Mouse (Mus musculus) CH12.LX (cell line): ENCODE measurements around the gene Lrp6. TPM values are rescaled to one million over a fixed set of nuclear protein-coding genes. Genes with fewer than 3 reads are reported as not detected.

ENCODE experiments used
- DNase-seq: peaks from one replicate; pipeline ENCODE4 v3.0.0-alpha.2; 2013; ENCODE audit errors: extremely low read depth
- H3K27ac ChIP-seq: 2 replicates; pipeline ENCODE4 v1.5.1; 2012; ENCODE audit warnings: low read depth, mild to moderate bottlenecking, control low read depth, moderate library complexity; ENCODE audit not compliant: insufficient read depth
- H3K27me3 ChIP-seq: replicated peaks from 2 replicates; pipeline ENCODE3; 2012; ENCODE audit warnings: inconsistent platforms
- H3K36me3 ChIP-seq, 2 experiments: replicated peaks in 1 of 2; 2 replicates each; pipeline versions ENCODE3 to v1.6.1; 2012; ENCODE audit warnings: inconsistent platforms in 1 of 2, low read length in 1 of 2, mild to moderate bottlenecking in 1 of 2, mixed read lengths in 1 of 2, moderate library complexity in 1 of 2; ENCODE audit not compliant: control insufficient read depth in 1 of 2, insufficient read depth in 1 of 2
- H3K4me1 ChIP-seq, 2 experiments: 2 replicates each; pipeline ENCODE4 v1.6.1; 2012; ENCODE audit warnings: inconsistent platforms in 1 of 2, moderate library complexity in 1 of 2; ENCODE audit not compliant: insufficient read depth in 2 of 2, control insufficient read depth in 1 of 2
- H3K4me2 ChIP-seq: 2 replicates; pipeline ENCODE4 v1.6.1; 2012; ENCODE audit warnings: low read depth, mild to moderate bottlenecking, control low read depth; ENCODE audit not compliant: poor library complexity, insufficient read depth, severe bottlenecking
- H3K4me3 ChIP-seq, 3 experiments: fragments of 150-350 bp in 1 of 3; sonication (generic) in 1 of 3; replicated peaks in 1 of 3; 2 replicates each; pipeline versions ENCODE3 to v1.5.1; 2011 to 2012; ENCODE audit warnings: low read depth in 2 of 3, low read length in 2 of 3, mild to moderate bottlenecking in 2 of 3, moderate library complexity in 2 of 3, control low read depth in 1 of 3, improper control_type of control experiment in 1 of 3, inconsistent platforms in 1 of 3, mixed read lengths in 1 of 3; ENCODE audit not compliant: poor library complexity in 1 of 3
- H3K79me2 ChIP-seq: replicated peaks from 2 replicates; pipeline ENCODE4 v1.6.1; 2012; ENCODE audit warnings: mild to moderate bottlenecking, moderate library complexity; ENCODE audit not compliant: control insufficient read depth, poor library complexity, insufficient read depth, severe bottlenecking; ENCODE audit errors: extremely low read depth
- H3K9ac ChIP-seq: 2 replicates; pipeline ENCODE4 v1.6.1; 2012; ENCODE audit warnings: low read depth, mild to moderate bottlenecking, control low read depth, moderate library complexity; ENCODE audit not compliant: insufficient read depth
- H3K9me3 ChIP-seq: replicated peaks from 2 replicates; pipeline ENCODE3; 2012; ENCODE audit warnings: low read length, inconsistent platforms, mixed read lengths
- BHLHE40 ChIP-seq: IDR thresholded peaks from 2 replicates; pipeline ENCODE4 v1.6.1; 2011; ENCODE audit warnings: mild to moderate bottlenecking, low read depth, low read length, improper control_type of control experiment
- CHD2 ChIP-seq: IDR thresholded peaks from 2 replicates; pipeline ENCODE4 v1.6.1; 2011; ENCODE audit warnings: low read length, improper control_type of control experiment
- ELF1 ChIP-seq: IDR thresholded peaks from 2 replicates; pipeline ENCODE4 v1.6.1; 2014; ENCODE audit warnings: low read depth, mild to moderate bottlenecking, inconsistent platforms, low read length, improper control_type of control experiment
- EP300 ChIP-seq: IDR thresholded peaks from 2 replicates; pipeline ENCODE4 v1.6.1; 2011; ENCODE audit warnings: low read length, improper control_type of control experiment
- ETS1 ChIP-seq: conservative IDR thresholded peaks from 2 replicates; pipeline ENCODE4 v1.6.1; 2012; ENCODE audit warnings: low read depth, mild to moderate bottlenecking, inconsistent platforms, low read length, improper control_type of control experiment, moderate library complexity
- GABPA ChIP-seq: IDR thresholded peaks from 2 replicates; pipeline ENCODE4 v1.6.1; 2012; ENCODE audit warnings: low read depth, low read length, improper control_type of control experiment, inconsistent platforms; ENCODE audit not compliant: insufficient replicate concordance
- HCFC1 ChIP-seq: IDR thresholded peaks from 2 replicates; pipeline ENCODE4 v1.6.1; 2012; ENCODE audit warnings: low read depth, mild to moderate bottlenecking, inconsistent platforms, low read length, improper control_type of control experiment
- IRF4 ChIP-seq: IDR thresholded peaks from 2 replicates; pipeline ENCODE4 v1.6.1; 2014; ENCODE audit warnings: low read depth, mild to moderate bottlenecking, inconsistent platforms, low read length, improper control_type of control experiment
- JUND ChIP-seq: conservative IDR thresholded peaks from 2 replicates; pipeline ENCODE4 v1.6.1; 2011; ENCODE audit warnings: low read depth, low read length, improper control_type of control experiment
- KAT2A ChIP-seq: IDR thresholded peaks from 2 replicates; pipeline ENCODE4 v1.6.1; 2012; ENCODE audit warnings: low read length, improper control_type of control experiment, inconsistent platforms; ENCODE audit not compliant: insufficient replicate concordance
- MAFK ChIP-seq: IDR thresholded peaks from 2 replicates; pipeline ENCODE4 v1.6.1; 2011; ENCODE audit warnings: low read length, improper control_type of control experiment; ENCODE audit not compliant: insufficient replicate concordance
- MAX ChIP-seq: IDR thresholded peaks from 2 replicates; pipeline ENCODE4 v1.6.1; 2011; ENCODE audit warnings: low read length, improper control_type of control experiment
- MEF2A ChIP-seq: IDR thresholded peaks from 2 replicates; pipeline ENCODE4 v1.6.1; 2014; ENCODE audit warnings: low read depth, mild to moderate bottlenecking, inconsistent platforms, low read length, improper control_type of control experiment, borderline replicate concordance
- MXI1 ChIP-seq: IDR thresholded peaks from 2 replicates; pipeline ENCODE4 v1.6.1; 2011; ENCODE audit warnings: mild to moderate bottlenecking, low read depth, low read length, improper control_type of control experiment
- NELFE ChIP-seq: IDR thresholded peaks from 2 replicates; pipeline ENCODE4 v1.6.1; 2011; ENCODE audit warnings: low read depth, low read length, improper control_type of control experiment
- POLR2A ChIP-seq: IDR thresholded peaks from 2 replicates; pipeline ENCODE4 v1.6.1; 2011; ENCODE audit warnings: low read depth, mild to moderate bottlenecking, improper control_type of control experiment, low read length
- POLR2AphosphoS2 ChIP-seq: IDR thresholded peaks from 2 replicates; pipeline ENCODE4 v1.6.1; 2011; ENCODE audit warnings: low read depth, low read length, improper control_type of control experiment
- RCOR1 ChIP-seq: conservative IDR thresholded peaks from 2 replicates; pipeline ENCODE4 v1.6.1; 2012; ENCODE audit warnings: low read depth, mild to moderate bottlenecking, inconsistent platforms, low read length, improper control_type of control experiment
- TBP ChIP-seq: conservative IDR thresholded peaks from 2 replicates; pipeline ENCODE4 v1.6.1; 2011; ENCODE audit warnings: low read depth, low read length, improper control_type of control experiment
- UBTF ChIP-seq: IDR thresholded peaks from 2 replicates; pipeline ENCODE4 v1.6.1; 2012; ENCODE audit warnings: low read depth, mild to moderate bottlenecking, inconsistent platforms, low read length, improper control_type of control experiment, moderate library complexity
- USF2 ChIP-seq: conservative IDR thresholded peaks from 2 replicates; pipeline ENCODE4 v1.6.1; 2011; ENCODE audit warnings: low read depth, low read length, improper control_type of control experiment
- ZC3H11A ChIP-seq: IDR thresholded peaks from 2 replicates; pipeline ENCODE4 v1.6.1; 2012; ENCODE audit warnings: low read depth, mild to moderate bottlenecking, inconsistent platforms, low read length, improper control_type of control experiment
- ZMIZ1 ChIP-seq: IDR thresholded peaks from 2 replicates; pipeline ENCODE4 v1.6.1; 2012; ENCODE audit warnings: low read depth, mild to moderate bottlenecking, inconsistent platforms, low read length, improper control_type of control experiment
- dilution Hi-C: fragments of 300-500 bp; cut with MboI; formaldehyde crosslinking; loops from 2 replicates; pipeline ENCODE4 v1.14.3; 2020; ENCODE audit warnings: low sequenced_read_pairs; ENCODE audit not compliant: extremely low pct_unique_long_range_greater_than_20kb, extremely low pct_ligation_motif_present
- in situ Hi-C: fragments of 300-500 bp; cut with MboI; formaldehyde crosslinking; loops from 3 replicates; pipeline ENCODE4 v1.14.3; 2019; ENCODE audit warnings: low sequenced_read_pairs, low pct_ligation_motif_present, low pct_unique_long_range_greater_than_20kb, mixed read lengths
- polyA plus RNA-seq: library from polyadenylated mRNA; unstranded; fragments of >175 nt; gene quantifications from 2 replicates; pipeline ENCODE4 v1.2.1, GENCODE M21; 2012; ENCODE audit warnings: low read depth; ENCODE audit not compliant: insufficient read length
- total RNA-seq, 2 experiments: library from RNA; depleted of rRNA; stranded (reverse); fragments of 300-350 nt in 1 of 2; fragments of >200 nt in 1 of 2; gene quantifications; 2 replicates each; pipeline ENCODE4 v1.2.3; 2012 to 2014

Lrp6 gene
- total and polyA plus RNA-seq, 3 experiments = 12.4 to 15.6 (median 13.3) TPM

GRCm38 (mm10) chr6:134544093-134544492 is 22.7 kb downstream of the Lrp6 start (continued):
- 0 out of 2 replicates have a peak, but pooled peaks have one; percentile 25 for TF ChIP-seq ETS1
- TF ChIP-seq JUND = no peak; the same call in 1 of the 2 replicates
- TF ChIP-seq IRF4 = peak; percentile 81; the same call in 1 of the 2 replicates
- no peak for TF ChIP-seq MEF2A
- TF ChIP-seq ELF1 = no peak
- TF ChIP-seq ZC3H11A = no peak

- TF ChIP-seq MXI1 (no peak), ETS1 (no peak), NELFE (no peak), EP300 (no peak), KAT2A (no peak), USF2 (no peak), POLR2A (no peak), ZC3H11A (no peak), MAFK (no peak), RCOR1 (no peak), POLR2AphosphoS2 (no peak), BHLHE40 (no peak), TBP (no peak), UBTF (no peak), GABPA (no peak), MAX (no peak), JUND (no peak), ZMIZ1 (no peak), HCFC1 (no peak), CHD2 (no peak)
- no peak for DNase-seq
- H3K27me3 ChIP-seq = no peaks in the 10 kb centered on the region
- 0 out of 2 replicates have a peak, but pooled peaks cover 8% of the 10 kb centered on the region for H3K79me2 ChIP-seq
- H3K36me3 ChIP-seq = peaks cover 0 to 12% of the 10 kb centered on the region in 2 experiments
- H3K9me3 ChIP-seq = no peaks in the 10 kb centered on the region
- in situ Hi-C loops (no loop called here), dilution Hi-C loops (no loop called here)
- H3K9ac ChIP-seq = no peak overlapping the region
- H3K4me2 ChIP-seq = no peak overlapping the region
- no peak overlapping the region for H3K4me3 ChIP-seq
- H3K27ac ChIP-seq = no peak overlapping the region
- peaks cover 3 to 55% of the 10 kb centered on the region in 2 experiments for H3K4me1 ChIP-seq
These were observed 23.2 kb downstream of the Lrp6 start for GRCm38 (mm10) chr6:134543607-134544006.
